Mouse (Mus musculus) thymus, adult 2 months (tissue): ENCODE results near the gene Isoc2a.

ENCODE experiments used
- CTCF ChIP-seq: fragments of 200-500 bp; IDR thresholded peaks from 2 replicates; pipeline ENCODE4 v1.5.1; 2012; ENCODE audit warnings: mild to moderate bottlenecking, control low read depth, low read length, moderate library complexity, borderline replicate concordance; ENCODE audit not compliant: control insufficient read depth, poor library complexity, insufficient read depth; ENCODE audit errors: extremely low read depth
- POLR2A ChIP-seq: fragments of 200-500 bp; IDR thresholded peaks from 2 replicates; pipeline ENCODE4 v1.6.1; 2012; ENCODE audit warnings: mild to moderate bottlenecking, low read length, control low read depth, moderate library complexity; ENCODE audit not compliant: control insufficient read depth, poor library complexity, insufficient read depth; ENCODE audit errors: extremely low read depth

DNA sequence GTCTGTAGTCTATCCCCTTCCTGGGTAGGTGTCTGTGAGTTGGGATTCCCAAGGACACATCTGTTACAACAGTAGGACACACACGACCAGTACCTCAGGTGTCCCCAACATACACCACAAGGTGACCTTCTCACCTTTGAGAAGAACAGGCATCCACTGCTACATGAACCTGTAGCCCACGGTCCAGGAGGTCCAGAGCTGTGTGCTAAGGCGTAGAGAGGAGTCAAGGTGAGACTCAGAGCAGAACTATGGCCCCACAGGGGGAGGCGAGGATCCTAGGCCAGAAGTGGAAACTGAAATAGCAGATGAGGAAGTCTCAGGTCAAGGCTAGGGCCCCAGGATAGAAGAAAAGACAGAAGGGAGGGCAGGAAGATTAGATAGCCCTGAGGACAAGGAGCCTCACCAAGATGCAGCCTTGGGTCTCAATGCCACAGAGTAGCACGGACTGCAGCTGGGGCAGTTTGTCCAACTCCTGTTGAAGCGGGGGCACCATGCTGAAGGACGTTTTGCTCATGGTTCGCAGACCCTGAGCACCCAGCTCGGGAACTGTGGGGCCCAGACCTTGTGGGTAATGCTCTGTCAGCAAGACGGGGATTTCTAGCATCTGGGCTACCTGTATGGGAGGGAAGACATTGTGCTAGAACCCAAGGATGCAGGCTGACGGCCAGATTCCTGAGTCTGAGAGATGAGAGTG lies 26.2 kb upstream of the Isoc2a start:
- no peak for TF ChIP-seq POLR2A
- no peak for TF ChIP-seq CTCF
